9 mouse cellular contexts compared by ENCODE assay signal in genomic region chr10:63025491-63026011, GRCm38 (mm10). TPM values are rescaled to one million over a fixed set of nuclear protein-coding genes. Genes with fewer than 3 reads are reported as not detected.
DNase-seq lines count a peak whose midpoint lies in the region; ATAC-seq and TF ChIP-seq lines count a peak whose summit lies in the region.
"Had no signal": no experiment of that assay in that cellular context is flagged by ENCODE, and none has a peak within 500 bp of the region (broad histone marks: within the 10 kb centered on the region; RNA-seq: fewer than 3 reads in every experiment).

No protein-coding gene starts in this region.

- H3K9ac ChIP-seq in liver, embryonic 13.5 days, result no peak overlapping the region

- DNase-seq in cerebellum, adult 9-11 months, result peak; percentile 39
- no peak for DNase-seq in cerebellum, postnatal 36 days
- no peak for DNase-seq in testis, postnatal 14 days (ENCODE audit: low spot score)
- DNase-seq in liver, embryonic 13.5 days, result no peak
- no peak for DNase-seq in thymus, postnatal 4 days
- DNase-seq in left cerebral cortex, postnatal 10 days (ENCODE audit: extremely low spot score in 1 of 2, low spot score in 2 of 2), result no peak
- DNase-seq in thymus, postnatal 36 days, result no peak
- DNase-seq: right cerebral cortex, adult 18-20 months had no signal

- intact Hi-C loops in left cerebral cortex, postnatal 10 days (cut with DNase I), result loop anchor here (10.0 kb wide), 1 partner anchor 89 kb away; no protein-coding TSS in a partner anchor

- H3K9me3 ChIP-seq in liver, embryonic 13.5 days (replicated peaks), result no peaks in the 10 kb centered on the region

- 58% methylated on average over 6 of the region's 6 CpGs for WGBS in liver, embryonic 13.5 days (ENCODE audit: insufficient replicate concordance)

- peaks cover 13% of the 10 kb centered on the region for H3K4me1 ChIP-seq in testis, adult 2 months (ENCODE audit: control insufficient read depth, insufficient read depth, low read length)
- H3K4me1 ChIP-seq in liver, embryonic 13.5 days (replicated peaks), result peaks cover 35% of the 10 kb centered on the region

- no peaks in the 10 kb centered on the region; the same call in none of the 2 replicates for H3K36me3 ChIP-seq in testis, adult 2 months (ENCODE audit: control insufficient read depth, insufficient read depth, low read length)
- H3K36me3 ChIP-seq in liver, embryonic 13.5 days, result no peaks in the 10 kb centered on the region

- 0 out of 2 replicates have a peak overlapping the region, but pooled peaks have one; percentile 78 for H3K4me2 ChIP-seq in liver, embryonic 13.5 days

- TF ChIP-seq CTCF in testis, adult 2 months (IDR thresholded peaks at IDR 0.05; ENCODE audit: control insufficient read depth, insufficient read depth, insufficient replicate concordance, low read depth, low read length), result no peak

- no peak for TF ChIP-seq POLR2A in testis, adult 2 months (IDR thresholded peaks at IDR 0.05; ENCODE audit: control insufficient read depth, low read depth, low read length)

- no peaks in the 10 kb centered on the region for H3K27me3 ChIP-seq in testis, adult 2 months (ENCODE audit: control insufficient read depth, insufficient read depth, low read length)
- no peaks in the 10 kb centered on the region for H3K27me3 ChIP-seq in liver, embryonic 13.5 days

- peak overlapping the region; percentile 69 for H3K4me3 ChIP-seq in testis, adult 2 months (ENCODE audit: control insufficient read depth, low read depth, low read length)
- no peak overlapping the region for H3K4me3 ChIP-seq in liver, embryonic 13.5 days (replicated peaks)

- ATAC-seq in liver, embryonic 13.5 days (ENCODE audit: low read depth), result no peak

- H3K27ac ChIP-seq in testis, adult 2 months (ENCODE audit: control insufficient read depth, insufficient read depth, low read depth, low read length), result peak overlapping the region; percentile 16; the same call in 1 of the 2 replicates
- H3K27ac ChIP-seq in liver, embryonic 13.5 days, result 0 out of 2 replicates have a peak overlapping the region, but pooled peaks have one; percentile 97

RNA-seq across cellular contexts. Expression of gene Pbld2, which starts 1.4 kb away (rescaled TPM):
- 4.0 and 6.0 TPM in 2 replicates for polyA plus RNA-seq in testis, adult 2 months (2012; rRNA removed)
- polyA plus RNA-seq in liver, embryonic 13.5 days (2015; fragmentation: Nextera tagmentation; extraction: Ambion mirVana), result 1.6 and 1.8 TPM in 2 replicates
- total RNA-seq in left cerebral cortex, postnatal 10 days (2021), result 1 to 10 TPM; 2.2 to 2.3 TPM

RNA-seq across cellular contexts. Expression of gene Hnrnph3, which starts 1.5 kb away (rescaled TPM):
- 56.4 and 83.8 TPM in 2 replicates for polyA plus RNA-seq in testis, adult 2 months (2012; rRNA removed)
- 25.5 and 29.9 TPM in 2 replicates for polyA plus RNA-seq in liver, embryonic 13.5 days (2015; fragmentation: Nextera tagmentation; extraction: Ambion mirVana)
- 10 to 100 TPM; 32.0 to 35.9 TPM for total RNA-seq in left cerebral cortex, postnatal 10 days (2021)

RNA-seq across cellular contexts. Expression of gene Pbld1, which starts 34.4 kb away (rescaled TPM):
- 0.53 and 0.57 TPM in 2 replicates for polyA plus RNA-seq in testis, adult 2 months (2012; rRNA removed)
- 3.0 and 3.1 TPM in 2 replicates for polyA plus RNA-seq in liver, embryonic 13.5 days (2015; fragmentation: Nextera tagmentation; extraction: Ambion mirVana)
- under 1 TPM in 1 of 2 experiments, not detected in 1; 0.14 TPM for total RNA-seq in left cerebral cortex, postnatal 10 days (2021)

RNA-seq across cellular contexts. Expression of gene Rufy2, which starts 45.5 kb away (rescaled TPM):
- polyA plus RNA-seq in testis, adult 2 months (2012; rRNA removed), result 0.77 and 1.2 TPM in 2 replicates
- 2.7 and 3.0 TPM in 2 replicates for polyA plus RNA-seq in liver, embryonic 13.5 days (2015; fragmentation: Nextera tagmentation; extraction: Ambion mirVana)
- total RNA-seq in left cerebral cortex, postnatal 10 days (2021), result 10 to 100 TPM; 84.3 to 91.7 TPM
